In genomic region chr17:14779356-14779755, GRCm38 (mm10) we compare ENCODE assay signal across 9 mouse cellular contexts.
A peak's percentile ranks its signal among the peaks of the same experiment; 100 is the strongest.
DNase-seq lines count a peak whose midpoint lies in the region.
"Had no signal": no experiment of that assay in that cellular context is flagged by ENCODE, and none has a peak within 500 bp of the region (broad histone marks: within the 10 kb centered on the region; RNA-seq: fewer than 3 reads in every experiment).

No protein-coding gene starts in this region.

- peak; percentile 21 for DNase-seq in adrenal gland, adult 2 months
- DNase-seq in adrenal gland, postnatal 4 days (ENCODE audit: low spot score in 2 of 2), result no peak
- peak; percentile 2 for DNase-seq in kidney, adult 9 months
- DNase-seq in kidney, postnatal 14 days, result no peak
- peak; percentile 42 for DNase-seq in Muller cell, postnatal 12 days (ENCODE audit: inconsistent ontology term)
- DNase-seq in gastrocnemius, adult 8-10 months (ENCODE audit: low spot score in 2 of 2), result peak; percentile 31 to 47
- no peak for DNase-seq in left cerebral cortex, postnatal 36 days (ENCODE audit: low spot score in 2 of 2)
- no peak for DNase-seq in right cerebral cortex, postnatal 25 days
- DNase-seq: cerebellum, adult 18-20 months had no signal

- intact Hi-C loops in left cerebral cortex, postnatal 36 days (cut with DNase I), result no loop called here

Comparison
In these comparisons a context has a peak if more than half of its experiments do, and no peak if none do; other contexts are left out.
1. DNase-seq: peak in adrenal gland, adult 2 months (single experiment), kidney, adult 9 months (single experiment), Muller cell, postnatal 12 days (single experiment) and gastrocnemius, adult 8-10 months (2 of 2); none in adrenal gland, postnatal 4 days (0 of 2), kidney, postnatal 14 days (single experiment), left cerebral cortex, postnatal 36 days (0 of 2) and right cerebral cortex, postnatal 25 days (single experiment).